Mouse (Mus musculus) heart, embryonic 11.5 days (tissue): ENCODE measurements at regions not wholly inside any gene's neighbourhood (a gene's known extent, or its start where the extent isn't known, plus 50 kb on each side); places are given as distances from the start of the nearest gene placed in this dataset.
A peak's percentile ranks its signal among the peaks of the same experiment; 100 is the strongest.

Experiments
- ATAC-seq: fragments of 200-750 bp; cut with Nextera tagmentation; replicated peaks from 2 replicates; pipeline ENCODE4 v1.8.0; 2017; ENCODE audit warnings: moderate library complexity; ENCODE audit not compliant: insufficient number of reproducible peaks, low FRiP score, low TSS enrichment
- H3K27ac ChIP-seq: fragments of 300-500 bp; sonication (generic); 2 replicates; pipeline ENCODE4 v1.5.1; 2014; ENCODE audit warnings: mild to moderate bottlenecking, low read depth, low read length
- H3K27me3 ChIP-seq: fragments of 300-500 bp; sonication (generic); 2 replicates; pipeline ENCODE4 v1.6.1; 2014; ENCODE audit warnings: mild to moderate bottlenecking, low read length, mixed read lengths; ENCODE audit not compliant: control insufficient read depth, insufficient read depth
- H3K36me3 ChIP-seq: fragments of 300-500 bp; sonication (generic); 2 replicates; pipeline ENCODE4 v1.6.1; 2014; ENCODE audit warnings: mild to moderate bottlenecking, low read length, moderate library complexity, mixed read lengths; ENCODE audit not compliant: control insufficient read depth, insufficient read depth
- H3K4me1 ChIP-seq: fragments of 300-500 bp; sonication (generic); 2 replicates; pipeline ENCODE4 v1.6.1; 2014; ENCODE audit warnings: low read length; ENCODE audit not compliant: control insufficient read depth, insufficient read depth
- H3K4me2 ChIP-seq: fragments of 300-500 bp; sonication (generic); 2 replicates; pipeline ENCODE4 v1.6.1; 2014; ENCODE audit warnings: mild to moderate bottlenecking, moderate library complexity
- H3K4me3 ChIP-seq: fragments of 300-500 bp; sonication (generic); 2 replicates; pipeline ENCODE4 v1.5.1; 2014; ENCODE audit warnings: low read depth, low read length
- H3K9ac ChIP-seq: fragments of 300-500 bp; sonication (generic); 2 replicates; pipeline ENCODE4 v1.6.1; 2014; ENCODE audit warnings: mild to moderate bottlenecking, low read depth, low read length, moderate library complexity
- H3K9me3 ChIP-seq: fragments of 300-500 bp; sonication (generic); replicated peaks from 2 replicates; pipeline ENCODE4 v1.6.1; 2016; ENCODE audit warnings: low read length; ENCODE audit not compliant: control insufficient read depth
- WGBS: fragments of 180-500 bp; shearing (Covaris S2); extraction: QIAGEN DNeasy Blood & Tissue Kit; methylation state at CpG from one replicate; pipeline ENCODE4 v1.1.7; 2014; ENCODE audit not compliant: insufficient replicate concordance; 5-methylcytosine and 5-hydroxymethylcytosine counted together

GRCm38 (mm10) chr16:85290986-85291952 lies 117.7 kb upstream of the App start:
- no peak for ATAC-seq
- 85% methylated on average over 9 of the region's 9 CpGs for WGBS

DNA sequence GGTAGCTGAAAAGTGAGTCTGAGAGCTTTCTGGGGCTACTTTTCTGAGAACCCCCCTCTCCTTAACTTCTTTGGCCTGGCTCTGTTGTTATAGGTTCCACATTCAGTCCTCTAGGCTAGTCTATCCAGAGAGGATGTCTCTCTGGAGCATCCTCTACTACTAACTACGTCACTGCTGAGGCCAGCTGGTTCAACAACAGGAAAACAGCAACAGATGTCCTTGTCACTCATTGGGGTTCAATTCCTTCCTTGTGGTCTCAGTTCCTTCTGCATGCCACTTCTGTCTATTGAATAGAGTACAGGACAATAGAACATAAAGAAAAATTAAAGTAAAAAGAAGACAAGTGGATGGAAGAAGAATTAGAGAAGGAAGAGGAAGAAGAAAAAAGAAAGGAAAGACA lies 104.3 kb upstream of the App start:
- ATAC-seq: no peak
- Histone ChIP-seq H3K4me2 (no peak overlapping the region), H3K9me3 (no peaks in the 10 kb centered on the region), H3K36me3 (no peaks in the 10 kb centered on the region), H3K9ac (no peak overlapping the region), H3K4me1 (no peaks in the 10 kb centered on the region), H3K4me3 (no peak overlapping the region), H3K27me3 (no peaks in the 10 kb centered on the region), H3K27ac (no peak overlapping the region)
- WGBS: 47% methylated on average over 1 of the region's 1 CpGs

More at GRCm38 (mm10) chr16:85290986-85291952, 117.7 kb upstream of the App start:
- Histone ChIP-seq H3K4me3 (no peak overlapping the region), H3K36me3 (no peaks in the 10 kb centered on the region), H3K9me3 (no peaks in the 10 kb centered on the region), H3K4me2 (no peak overlapping the region), H3K4me1 (no peaks in the 10 kb centered on the region), H3K9ac (no peak overlapping the region), H3K27me3 (no peaks in the 10 kb centered on the region), H3K27ac (no peak overlapping the region)

- no peaks in the 10 kb centered on the region for H3K27me3 ChIP-seq
- H3K9ac ChIP-seq: no peak overlapping the region
- H3K36me3 ChIP-seq: no peaks in the 10 kb centered on the region
- no peak overlapping the region for H3K4me2 ChIP-seq
- WGBS: 82% methylated on average over 8 of the region's 8 CpGs
- ATAC-seq: no peak
- H3K27ac ChIP-seq: no peak overlapping the region
- H3K4me1 ChIP-seq: no peaks in the 10 kb centered on the region
- no peak overlapping the region for H3K4me3 ChIP-seq
- no peaks in the 10 kb centered on the region for H3K9me3 ChIP-seq
Observed at GRCm38 (mm10) chr16:85269681-85270080, 96.1 kb upstream of the App start.

DNA sequence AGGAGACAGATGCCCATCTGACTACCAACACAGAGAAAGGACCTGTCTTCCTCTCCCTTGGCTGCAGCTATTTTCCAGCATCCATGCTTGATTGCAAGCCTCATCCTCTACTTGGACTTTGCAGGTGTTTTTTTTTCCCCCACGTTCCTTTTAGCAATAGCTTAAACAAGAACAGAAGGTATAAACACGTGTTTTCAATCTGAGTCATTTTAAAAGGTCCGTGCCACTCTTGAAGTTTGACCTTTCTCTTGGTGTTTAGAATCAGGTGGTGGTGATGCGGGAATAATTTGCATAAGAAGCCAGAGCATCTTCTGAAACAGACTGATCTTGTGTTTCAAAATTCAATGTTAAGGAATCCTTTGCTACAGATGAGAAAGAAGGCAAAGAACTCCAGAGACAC lies 86.3 kb upstream of the App start:
- Histone ChIP-seq H3K9ac (no peak overlapping the region), H3K4me3 (no peak overlapping the region), H3K27ac (no peak overlapping the region), H3K9me3 (no peaks in the 10 kb centered on the region), H3K27me3 (no peaks in the 10 kb centered on the region), H3K4me2 (no peak overlapping the region), H3K36me3 (no peaks in the 10 kb centered on the region), H3K4me1 (no peaks in the 10 kb centered on the region)
- WGBS: 66% methylated on average over 4 of the region's 4 CpGs
- ATAC-seq: no peak

DNA sequence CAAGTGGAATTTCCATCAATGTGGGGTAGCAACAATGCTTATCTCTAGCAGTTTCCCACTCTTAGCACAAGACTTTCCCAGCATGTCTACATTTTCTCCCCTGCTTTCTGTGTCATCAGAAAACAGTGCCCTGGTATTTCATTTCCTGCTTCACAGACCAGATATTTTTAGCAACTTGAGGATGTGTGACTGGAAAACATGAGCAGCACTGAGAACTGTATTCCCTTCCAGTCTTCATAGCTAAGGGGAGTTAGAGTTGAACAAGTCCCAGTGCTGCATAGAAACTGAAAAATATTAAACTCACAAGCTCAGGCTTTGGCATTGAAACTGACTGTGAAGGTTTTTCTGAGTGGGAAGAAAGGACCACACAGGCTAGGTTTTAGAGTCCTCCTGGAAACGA lies 73.7 kb upstream of the App start:
- 0 out of 2 replicates have a peak, but pooled peaks cover 3% of the 10 kb centered on the region for H3K4me1 ChIP-seq
- ATAC-seq: no peak
- no peaks in the 10 kb centered on the region for H3K27me3 ChIP-seq
- H3K4me2 ChIP-seq: no peak overlapping the region
- H3K27ac ChIP-seq: peak overlapping the region; percentile 46; the same call in 1 of the 2 replicates
- H3K9ac ChIP-seq: no peak overlapping the region
- H3K4me3 ChIP-seq: no peak overlapping the region
- H3K36me3 ChIP-seq: no peaks in the 10 kb centered on the region
- 71% methylated on average over 1 of the region's 1 CpGs for WGBS
- no peaks in the 10 kb centered on the region for H3K9me3 ChIP-seq

DNA sequence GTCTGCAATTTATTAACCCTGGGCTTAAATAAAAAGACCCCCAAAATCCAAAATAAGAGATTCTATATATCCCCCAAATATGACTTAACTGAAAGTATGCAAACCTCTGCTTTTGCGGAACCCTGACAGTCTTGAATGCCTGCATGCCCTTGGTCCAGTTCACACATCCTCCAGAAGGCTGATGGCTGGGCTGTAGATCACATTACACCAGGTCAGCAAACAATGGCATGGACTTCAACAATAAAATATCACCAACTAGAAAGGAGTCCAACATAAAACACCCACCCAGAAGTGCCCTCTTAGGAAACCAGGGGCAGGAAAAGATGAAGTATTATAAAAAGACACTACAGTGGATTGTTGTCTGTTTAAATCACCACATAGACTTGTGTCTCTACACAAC lies 59.5 kb upstream of the App start:
- WGBS: 93% methylated on average over 1 of the region's 1 CpGs
- ATAC-seq: no peak

DNA sequence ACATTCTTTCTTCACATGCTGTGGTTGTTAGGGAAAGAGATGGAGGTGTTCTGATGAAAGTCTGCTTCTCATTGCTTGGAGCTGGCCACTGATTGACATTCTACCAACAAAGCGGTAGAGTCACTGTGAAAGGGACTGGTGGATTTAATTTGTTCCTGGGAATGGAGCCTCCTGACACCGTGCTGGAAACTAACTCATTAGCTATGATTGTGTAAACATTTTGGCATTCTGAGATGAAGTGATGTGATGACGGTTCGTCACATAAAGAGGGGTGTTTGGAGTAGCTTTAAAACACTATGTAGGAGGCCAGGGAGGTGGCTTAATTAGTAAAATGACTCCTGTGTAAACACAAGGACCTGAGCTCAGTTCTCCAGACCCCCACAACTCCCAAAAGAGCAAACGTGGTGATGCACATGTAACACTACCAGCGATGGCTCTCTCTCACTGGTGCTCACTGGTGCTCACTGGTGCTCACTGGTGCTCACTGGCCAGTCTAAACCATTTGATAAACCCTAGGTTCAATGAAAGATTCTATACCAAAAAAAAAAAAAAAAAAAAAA lies 58.4 kb upstream of the App start:
- no peaks in the 10 kb centered on the region for H3K36me3 ChIP-seq
- no peaks in the 10 kb centered on the region for H3K27me3 ChIP-seq
- ATAC-seq: no peak
- no peak overlapping the region for H3K4me3 ChIP-seq
- no peak overlapping the region for H3K4me2 ChIP-seq
- H3K9ac ChIP-seq: no peak overlapping the region
- WGBS: 45% methylated on average over 6 of the region's 6 CpGs
- H3K4me1 ChIP-seq: no peaks in the 10 kb centered on the region
- H3K27ac ChIP-seq: no peak overlapping the region
- H3K9me3 ChIP-seq: no peaks in the 10 kb centered on the region

More for the DNA sequence above, 59.5 kb upstream of the App start:
- H3K4me1 ChIP-seq: no peaks in the 10 kb centered on the region
- no peak overlapping the region for H3K9ac ChIP-seq
- H3K36me3 ChIP-seq: no peaks in the 10 kb centered on the region
- no peak overlapping the region for H3K4me3 ChIP-seq
- H3K27ac ChIP-seq: no peak overlapping the region
- no peaks in the 10 kb centered on the region for H3K9me3 ChIP-seq
- H3K4me2 ChIP-seq: no peak overlapping the region
- H3K27me3 ChIP-seq: no peaks in the 10 kb centered on the region

GRCm38 (mm10) chr16:85231330-85231729 lies 57.8 kb upstream of the App start:
- H3K4me2 ChIP-seq: no peak overlapping the region
- H3K27ac ChIP-seq: no peak overlapping the region
- no peaks in the 10 kb centered on the region for H3K27me3 ChIP-seq
- H3K4me1 ChIP-seq: no peaks in the 10 kb centered on the region
- 60% methylated on average over 2 of the region's 2 CpGs for WGBS
- no peak overlapping the region for H3K9ac ChIP-seq
- no peaks in the 10 kb centered on the region for H3K36me3 ChIP-seq
- ATAC-seq: no peak
- H3K4me3 ChIP-seq: no peak overlapping the region
- no peaks in the 10 kb centered on the region for H3K9me3 ChIP-seq
